Mouse (Mus musculus) lung, embryonic 14.5 days (tissue): ENCODE measurements around the gene Olfr164. TPM values are rescaled to one million over a fixed set of nuclear protein-coding genes. Genes with fewer than 3 reads are reported as not detected.

Source experiments
- ATAC-seq: fragments of 200-750 bp; cut with Nextera tagmentation; 2 replicates; pipeline ENCODE4 v1.8.0; 2017; ENCODE audit warnings: mild to moderate bottlenecking, moderate TSS enrichment, moderate library complexity; ENCODE audit not compliant: insufficient read depth
- DNase-seq: peaks from one replicate; pipeline ENCODE4 v3.0.0-alpha.2; 2015
- H3K27ac ChIP-seq: fragments of 300-500 bp; sonication (generic); 2 replicates; pipeline ENCODE4 v1.5.1; 2014; ENCODE audit warnings: low read depth, mild to moderate bottlenecking, moderate library complexity
- H3K27me3 ChIP-seq: fragments of 300-500 bp; sonication (generic); 2 replicates; pipeline ENCODE4 v1.6.1; 2014; ENCODE audit warnings: low read length, control low read depth; ENCODE audit not compliant: insufficient read depth
- H3K36me3 ChIP-seq: fragments of 300-500 bp; sonication (generic); 2 replicates; pipeline ENCODE4 v1.6.1; 2014; ENCODE audit warnings: control low read depth; ENCODE audit not compliant: insufficient read depth
- H3K4me1 ChIP-seq: fragments of 300-500 bp; sonication (generic); 2 replicates; pipeline ENCODE4 v1.6.1; 2014; ENCODE audit warnings: antibody characterized with exemption, control low read depth; ENCODE audit not compliant: insufficient read depth
- H3K4me2 ChIP-seq: fragments of 300-500 bp; sonication (generic); 2 replicates; pipeline ENCODE4 v1.6.1; 2014; ENCODE audit warnings: mild to moderate bottlenecking
- H3K4me3 ChIP-seq: fragments of 300-500 bp; sonication (generic); 2 replicates; pipeline ENCODE4 v1.5.1; 2014; ENCODE audit warnings: low read depth, low read length
- H3K9ac ChIP-seq: fragments of 300-500 bp; sonication (generic); 2 replicates; pipeline ENCODE4 v1.6.1; 2014
- H3K9me3 ChIP-seq: fragments of 300-500 bp; sonication (generic); 2 replicates; pipeline ENCODE4 v1.6.1; 2016; ENCODE audit warnings: low read depth, low read length, control low read depth
- CTCF ChIP-seq: IDR thresholded peaks from 2 replicates; pipeline ENCODE4 v1.5.1; 2016; ENCODE audit warnings: antibody characterized with exemption, low read depth
- WGBS: fragments of 180-500 bp; shearing (Covaris S2); extraction: QIAGEN DNeasy Blood & Tissue Kit; methylation state at CpG from one replicate; pipeline ENCODE4 v1.1.7; 2014; 5-methylcytosine and 5-hydroxymethylcytosine counted together
- microRNA-seq: library from miRNA; unstranded; fragments of <30 nt; microRNA quantifications from one replicate; pipeline ENCODE4, GENCODE M21; 2016; ENCODE audit warnings: borderline number of aligned reads
- polyA plus RNA-seq: library from polyadenylated mRNA; unstranded; fragments of >200 nt; fragmentation: Nextera tagmentation; extraction: Ambion mirVana; gene quantifications from 2 replicates; pipeline ENCODE4 v1.2.1, GENCODE M21; 2014

Olfr164 gene
- not detected in 2 replicates for polyA plus RNA-seq

DNA sequence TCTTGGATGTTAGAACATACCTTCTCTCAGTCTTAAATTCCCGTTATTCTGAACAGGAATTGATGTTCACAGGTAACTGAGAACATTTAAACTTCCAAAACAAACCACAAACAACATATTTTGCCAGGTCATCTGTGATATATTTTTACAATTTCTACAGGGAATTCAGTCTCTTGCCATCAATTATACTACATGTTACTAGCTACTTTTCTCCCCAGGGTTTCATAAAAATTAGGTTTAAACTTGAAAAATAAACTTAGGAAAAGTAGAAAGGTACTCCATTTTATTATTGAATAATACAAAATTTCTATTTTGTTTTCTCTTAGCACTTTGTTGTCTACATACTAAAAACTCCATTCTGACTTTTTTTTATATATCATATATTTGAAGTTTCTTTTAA, at the start of gene Olfr164:
Olfr164 (minus strand) TSS at position 101 of the 400 bp plus-strand sequence.
- DNase-seq (no peak), ATAC-seq (no peak)
- Histone ChIP-seq H3K9me3 (no peaks in the 10 kb centered on the region), H3K4me2 (no peak within 1 kb of the TSS), H3K9ac (no peak within 1 kb of the TSS), H3K36me3 (no peaks in the 10 kb centered on the region), H3K4me1 (no peaks in the 10 kb centered on the region), H3K27me3 (no peaks in the 10 kb centered on the region), H3K4me3 (no peak within 1 kb of the TSS), H3K27ac (no peak within 1 kb of the TSS)
- TF ChIP-seq CTCF = no peak
- WGBS = 32% methylated on average over 1 of the region's 1 CpGs

DNA sequence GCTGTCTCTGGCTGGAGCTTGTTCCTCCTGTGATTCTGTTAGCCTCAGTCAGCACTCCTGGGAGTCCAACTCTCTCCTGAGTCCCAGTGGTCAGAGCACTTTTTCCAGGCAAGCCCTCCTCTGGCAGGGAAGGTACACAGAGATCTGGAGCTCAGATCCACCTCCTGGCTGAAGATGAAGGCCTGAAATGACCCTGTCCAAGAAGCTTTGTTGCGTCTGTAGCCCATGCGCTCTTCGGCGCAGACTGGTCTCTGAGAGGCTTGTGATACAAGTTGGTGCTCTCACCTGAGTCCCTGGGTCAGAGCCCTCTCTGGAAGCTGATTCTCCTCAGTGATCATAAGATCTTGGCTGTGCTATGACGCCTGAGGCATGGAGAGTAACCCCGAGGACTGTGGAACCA, 35.2 kb upstream of the Olfr164 start:
- Histone ChIP-seq H3K4me3 (no peak overlapping the region), H3K9me3 (no peaks in the 10 kb centered on the region), H3K4me1 (no peaks in the 10 kb centered on the region), H3K9ac (no peak overlapping the region), H3K27ac (no peak overlapping the region), H3K27me3 (no peaks in the 10 kb centered on the region), H3K4me2 (no peak overlapping the region), H3K36me3 (no peaks in the 10 kb centered on the region)
- ATAC-seq (no peak), DNase-seq (no peak)
- WGBS = 94% methylated on average over 6 of the region's 6 CpGs
- no peak for TF ChIP-seq CTCF

DNA sequence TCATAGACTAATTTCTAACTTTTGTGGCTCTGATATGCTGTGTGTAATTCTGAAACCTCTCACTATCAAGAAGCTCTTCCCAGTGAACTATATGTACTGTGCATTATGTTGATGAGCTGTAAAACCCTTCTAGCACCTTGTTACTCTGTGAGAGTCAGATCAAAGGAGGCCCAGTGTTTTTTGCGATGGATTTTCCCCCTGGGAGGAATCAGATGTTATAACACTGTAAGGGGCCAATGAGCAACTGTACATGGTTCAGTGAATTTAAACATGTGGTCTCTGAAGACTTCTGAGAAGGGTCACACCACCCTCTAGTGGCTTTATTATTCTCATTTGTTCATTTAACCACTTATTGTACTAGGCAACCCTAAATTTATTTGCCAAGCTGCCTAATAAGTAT, 50.6 kb downstream of the Olfr164 start:
- H3K4me2 ChIP-seq = no peak overlapping the region
- no peaks in the 10 kb centered on the region for H3K36me3 ChIP-seq
- no peaks in the 10 kb centered on the region for H3K4me1 ChIP-seq
- ATAC-seq = no peak
- no peak overlapping the region for H3K27ac ChIP-seq
- no peak overlapping the region for H3K4me3 ChIP-seq
- no peak overlapping the region for H3K9ac ChIP-seq
- H3K9me3 ChIP-seq = no peaks in the 10 kb centered on the region
- WGBS = 30% methylated on average over 1 of the region's 1 CpGs
- peak; percentile 16 for DNase-seq
- TF ChIP-seq CTCF = no peak
- no peaks in the 10 kb centered on the region for H3K27me3 ChIP-seq

- no peak for ATAC-seq
- H3K9me3 ChIP-seq = no peaks in the 10 kb centered on the region
- H3K36me3 ChIP-seq = no peaks in the 10 kb centered on the region
- no peaks in the 10 kb centered on the region for H3K27me3 ChIP-seq
- no peak overlapping the region for H3K27ac ChIP-seq
- 57% methylated on average over 1 of the region's 1 CpGs for WGBS
- H3K4me3 ChIP-seq = no peak overlapping the region
- no peak for DNase-seq
- H3K4me2 ChIP-seq = no peak overlapping the region
- no peak overlapping the region for H3K9ac ChIP-seq
- no peaks in the 10 kb centered on the region for H3K4me1 ChIP-seq
- no peak for TF ChIP-seq CTCF
Measured at GRCm38 (mm10) chr16:19260780-19261179, 53.1 kb downstream of the Olfr164 start.

- H3K36me3 ChIP-seq = no peaks in the 10 kb centered on the region
- no peak overlapping the region for H3K4me3 ChIP-seq
- TF ChIP-seq CTCF = no peak
- WGBS = 70% methylated on average over 1 of the region's 1 CpGs
- ATAC-seq = no peak
- no peak for DNase-seq
- no peaks in the 10 kb centered on the region for H3K9me3 ChIP-seq
- no peak overlapping the region for H3K27ac ChIP-seq
- H3K4me1 ChIP-seq = no peaks in the 10 kb centered on the region
- no peaks in the 10 kb centered on the region for H3K27me3 ChIP-seq
- H3K4me2 ChIP-seq = no peak overlapping the region
- H3K9ac ChIP-seq = no peak overlapping the region
Measured at GRCm38 (mm10) chr16:19245835-19246234, 68.0 kb downstream of the Olfr164 start.

GRCm38 (mm10) chr16:19241539-19242025, 72.3 kb downstream of the Olfr164 start:
- H3K9me3 ChIP-seq = no peaks in the 10 kb centered on the region
- no peak for DNase-seq
- no peak overlapping the region for H3K4me2 ChIP-seq
- no peak overlapping the region for H3K4me3 ChIP-seq
- H3K27ac ChIP-seq = no peak overlapping the region
- no peak for ATAC-seq
- H3K9ac ChIP-seq = no peak overlapping the region
- no peak for TF ChIP-seq CTCF
- no peaks in the 10 kb centered on the region for H3K4me1 ChIP-seq
- no peaks in the 10 kb centered on the region for H3K27me3 ChIP-seq
- no peaks in the 10 kb centered on the region for H3K36me3 ChIP-seq

DNA sequence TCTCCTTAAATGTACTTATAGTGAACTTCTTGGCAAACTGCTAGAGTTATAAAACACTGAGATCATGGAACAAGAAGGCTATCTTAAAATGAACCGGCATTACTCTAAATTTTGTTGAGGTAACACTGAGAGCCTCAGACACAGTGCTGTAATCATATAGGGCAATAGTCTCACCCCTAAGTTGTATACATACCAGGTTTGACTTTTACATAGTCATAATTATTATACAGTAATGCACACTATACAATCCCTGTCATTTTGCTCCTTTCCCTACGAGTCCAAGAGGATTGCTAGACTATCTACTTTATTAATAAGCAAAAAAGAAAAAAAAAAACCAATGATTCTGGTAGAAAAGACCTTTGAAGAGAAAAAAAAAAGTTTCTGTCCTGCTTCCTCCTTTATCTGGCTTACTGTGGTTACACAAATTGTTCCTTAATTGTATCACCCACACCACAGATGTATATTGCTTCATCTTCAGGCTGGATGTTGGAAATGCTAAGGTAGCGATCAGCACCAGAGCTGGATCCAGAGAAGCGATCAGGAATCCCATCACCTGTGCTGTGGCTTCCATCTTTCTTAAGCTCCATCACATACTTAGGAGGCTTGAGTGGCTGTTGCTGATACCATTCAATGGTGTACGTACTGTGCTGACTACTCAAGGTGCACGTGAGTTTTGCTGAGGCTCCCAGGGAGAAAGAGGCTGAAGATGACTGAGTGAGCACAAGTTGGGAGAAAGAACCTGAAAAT, 72.9 kb downstream of the Olfr164 start:
- no peak for DNase-seq
- H3K36me3 ChIP-seq = no peaks in the 10 kb centered on the region
- no peak overlapping the region for H3K4me2 ChIP-seq
- H3K4me1 ChIP-seq = no peaks in the 10 kb centered on the region
- H3K27ac ChIP-seq = no peak overlapping the region
- H3K9ac ChIP-seq = no peak overlapping the region
- H3K27me3 ChIP-seq = no peaks in the 10 kb centered on the region
- no peak overlapping the region for H3K4me3 ChIP-seq
- no peaks in the 10 kb centered on the region for H3K9me3 ChIP-seq
- WGBS = 74% methylated on average over 6 of the region's 6 CpGs
- no peak for ATAC-seq
- no peak for TF ChIP-seq CTCF

GRCm38 (mm10) chr16:19236719-19237118, 77.1 kb downstream of the Olfr164 start:
- H3K4me2 ChIP-seq = no peak overlapping the region
- H3K27me3 ChIP-seq = no peaks in the 10 kb centered on the region
- ATAC-seq = no peak
- H3K9me3 ChIP-seq = no peaks in the 10 kb centered on the region
- no peaks in the 10 kb centered on the region for H3K36me3 ChIP-seq
- H3K9ac ChIP-seq = no peak overlapping the region
- no peak for DNase-seq
- H3K4me3 ChIP-seq = no peak overlapping the region
- WGBS = 85% methylated on average over 4 of the region's 4 CpGs
- TF ChIP-seq CTCF = no peak
- H3K4me1 ChIP-seq = no peaks in the 10 kb centered on the region
- H3K27ac ChIP-seq = no peak overlapping the region

Small RNA genes lying within 50 kb of the gene (microRNA-seq; reads per million reads assigned to microRNA genes)
- not detected for gene Gm23612

Other genes with a start within 250 kb of the Olfr164 start
- not detected in 2 replicates for gene Olfr165, start 109.1 kb upstream of the Olfr164 start, polyA plus RNA-seq
- not detected in 2 replicates for gene Olfr166, start 169.6 kb upstream of the Olfr164 start, polyA plus RNA-seq
- not detected in 2 replicates for gene Olfr167, start 208.2 kb upstream of the Olfr164 start, polyA plus RNA-seq
- gene Olfr168, start 221.5 kb upstream of the Olfr164 start, polyA plus RNA-seq = not detected in 2 replicates